Mouse (Mus musculus) liver, adult (tissue): ENCODE measurements around the gene Cdh3.

Experiments
- GATA4 ChIP-seq: IDR thresholded peaks from 2 replicates; pipeline ENCODE4 v1.6.1; 2014; ENCODE audit warnings: mild to moderate bottlenecking, low read length; ENCODE audit not compliant: insufficient replicate concordance

The Cdh3 gene

DNA sequence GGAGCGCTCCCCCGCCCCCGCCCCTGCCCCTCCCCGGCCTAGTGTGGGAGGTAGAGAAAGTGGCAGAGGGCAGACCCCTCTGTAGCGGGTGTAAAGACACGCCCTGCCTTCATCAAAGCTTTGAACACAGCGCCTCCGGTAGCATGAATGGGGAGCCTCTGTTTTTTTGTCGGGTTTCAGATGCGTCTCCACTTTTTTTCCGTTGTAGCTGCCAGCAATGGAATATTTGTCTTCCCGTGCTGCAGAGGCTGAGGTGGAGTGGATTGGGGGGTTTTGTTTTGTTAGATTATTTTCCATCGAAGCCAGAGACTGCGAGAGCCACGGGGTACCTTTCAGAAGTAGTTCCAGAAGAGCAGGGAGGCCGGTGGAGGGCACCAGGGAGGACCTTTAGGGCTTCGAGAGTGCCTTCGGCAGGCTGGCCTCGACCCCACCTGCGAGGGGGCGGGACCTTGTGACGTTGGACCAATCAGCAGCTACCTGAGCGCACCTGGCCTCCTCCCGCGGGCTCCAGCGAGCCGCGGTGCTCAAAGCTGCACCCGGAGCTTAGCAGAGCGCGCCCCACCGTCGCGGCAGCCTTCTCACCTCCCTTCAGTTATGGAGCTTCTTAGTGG is at the start of gene Cdh3:
Gene Cdh3 (plus strand): TSS at position 527 of the 611 bp plus-strand sequence.
- TF ChIP-seq GATA4 = no peak

DNA sequence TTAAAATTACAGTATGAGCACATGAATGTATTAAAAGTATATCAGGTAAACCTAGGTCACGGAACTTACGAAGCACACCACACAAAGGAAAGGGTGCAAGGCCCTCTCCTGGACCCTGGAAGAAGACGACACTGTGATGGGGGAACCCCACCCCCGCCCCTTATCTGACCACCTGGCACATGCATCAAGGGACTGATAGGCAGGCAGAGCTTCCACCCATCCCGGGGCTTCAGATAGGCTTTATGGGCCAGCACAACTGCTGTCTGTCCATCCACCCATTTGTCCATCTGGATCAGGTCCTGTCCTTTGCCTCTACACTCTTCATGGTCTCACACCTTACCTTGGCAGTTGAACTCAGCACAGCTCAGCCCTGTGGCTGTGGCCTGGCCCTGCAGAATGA is 48.6 kb upstream of the Cdh3 start:
- TF ChIP-seq GATA4 = no peak

DNA sequence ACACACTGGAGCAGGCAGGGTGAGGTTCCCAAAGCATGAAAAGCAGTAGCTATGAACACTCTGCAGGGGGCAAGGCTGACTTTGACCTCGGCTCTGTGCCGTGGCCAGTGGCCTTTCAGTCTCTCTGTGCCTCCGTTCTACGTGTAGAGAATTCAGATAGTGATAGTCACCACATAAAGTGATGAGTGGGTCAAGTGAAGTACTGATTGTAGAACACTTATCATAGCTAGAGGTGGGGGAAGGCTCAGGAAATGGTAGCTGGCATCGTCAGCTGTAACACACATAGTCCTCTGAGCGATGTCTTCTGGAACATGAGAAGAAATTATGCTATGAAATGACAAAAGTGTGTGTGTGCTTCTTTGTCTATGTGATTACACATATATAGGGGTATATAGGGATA is 46.9 kb upstream of the Cdh3 start:
- TF ChIP-seq GATA4 = no peak

GRCm38 (mm10) chr8:106469485-106469884 is 41.2 kb upstream of the Cdh3 start:
- TF ChIP-seq GATA4 = no peak

DNA sequence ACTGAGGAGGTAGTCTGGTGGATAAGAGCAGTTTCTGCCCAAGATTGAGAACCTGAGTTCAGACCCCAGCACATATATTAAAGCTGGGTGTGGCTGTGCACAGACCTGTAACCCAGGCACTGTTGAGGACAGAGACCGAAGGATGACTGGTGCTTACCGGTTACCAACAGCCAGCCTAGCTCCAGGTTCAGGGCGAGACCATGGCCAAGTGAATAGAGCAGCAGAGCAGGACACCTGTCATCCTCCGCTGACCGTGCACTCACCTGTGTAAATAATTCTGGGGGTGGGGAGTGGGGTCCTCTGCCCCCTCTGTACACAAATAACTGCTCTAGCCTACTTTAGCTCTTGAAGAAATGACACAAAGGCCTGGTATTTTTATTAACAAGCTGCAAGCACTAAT is 36.7 kb upstream of the Cdh3 start:
- TF ChIP-seq GATA4 = no peak

DNA sequence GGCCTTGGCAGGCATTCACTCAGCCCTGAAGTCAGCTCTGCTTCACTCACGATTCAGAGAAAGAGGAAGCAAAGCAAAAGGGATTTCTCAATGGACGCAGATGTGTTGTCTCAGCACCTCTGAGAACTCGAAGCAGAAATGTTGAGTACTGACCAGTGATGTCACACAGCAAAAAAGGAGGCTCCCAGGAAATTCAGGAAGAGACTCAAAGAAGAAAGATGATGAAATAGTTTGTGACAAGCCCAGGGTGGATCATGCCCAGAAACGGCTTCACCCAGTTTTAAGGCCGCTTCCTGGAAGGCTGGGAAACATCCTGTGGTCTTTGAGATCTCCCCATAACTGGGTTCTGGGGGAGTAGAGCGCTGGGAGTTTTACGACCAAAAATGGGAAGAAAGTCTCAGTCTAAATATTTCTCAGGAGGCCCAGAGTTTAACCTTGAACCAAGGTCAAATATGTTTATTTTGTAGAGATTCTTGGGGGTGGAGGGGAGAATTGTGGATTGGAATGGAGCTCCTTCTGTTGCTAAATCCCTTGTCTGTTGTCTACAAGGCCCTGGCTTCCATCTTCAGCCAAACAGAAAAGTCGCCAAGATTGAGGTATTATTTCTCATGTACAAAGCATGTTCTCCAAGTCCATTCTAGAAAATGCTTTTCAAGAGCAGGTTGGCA is 10.5 kb upstream of the Cdh3 start, which contains the start of gene 6030452D12Rik:
Gene 6030452D12Rik (plus strand): TSS at position 505 of the 668 bp plus-strand sequence.
- no peak for TF ChIP-seq GATA4

- no peak for TF ChIP-seq GATA4
These were observed 6.5 kb upstream of the Cdh3 start for GRCm38 (mm10) chr8:106504241-106504640.

GRCm38 (mm10) chr8:106505328-106505965 is 5.2 kb upstream of the Cdh3 start:
- no peak for TF ChIP-seq GATA4

GRCm38 (mm10) chr8:106506106-106506505 is 4.6 kb upstream of the Cdh3 start:
- TF ChIP-seq GATA4 = no peak

- TF ChIP-seq GATA4 = no peak
These were observed 2.8 kb upstream of the Cdh3 start for GRCm38 (mm10) chr8:106507761-106508331.

DNA sequence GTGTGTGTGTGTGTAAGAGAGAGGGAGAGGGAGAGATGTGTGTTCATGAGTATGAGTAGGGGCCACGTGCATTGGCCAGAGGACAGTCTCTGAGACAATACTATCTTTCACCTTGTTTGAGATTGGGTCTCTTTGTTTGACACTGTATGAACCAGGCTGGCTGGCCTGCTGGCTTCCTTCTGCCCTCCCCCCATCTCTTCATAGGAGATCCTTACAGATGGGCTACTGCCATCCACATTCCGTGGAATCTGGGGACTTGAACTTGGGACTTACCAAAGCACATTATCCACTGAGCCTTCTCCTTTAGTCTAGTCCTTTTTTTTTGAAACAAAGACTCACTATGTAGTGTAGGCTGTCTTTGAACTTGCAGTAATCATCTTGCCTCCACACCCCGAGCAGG is 2.2 kb upstream of the Cdh3 start:
- no peak for TF ChIP-seq GATA4

DNA sequence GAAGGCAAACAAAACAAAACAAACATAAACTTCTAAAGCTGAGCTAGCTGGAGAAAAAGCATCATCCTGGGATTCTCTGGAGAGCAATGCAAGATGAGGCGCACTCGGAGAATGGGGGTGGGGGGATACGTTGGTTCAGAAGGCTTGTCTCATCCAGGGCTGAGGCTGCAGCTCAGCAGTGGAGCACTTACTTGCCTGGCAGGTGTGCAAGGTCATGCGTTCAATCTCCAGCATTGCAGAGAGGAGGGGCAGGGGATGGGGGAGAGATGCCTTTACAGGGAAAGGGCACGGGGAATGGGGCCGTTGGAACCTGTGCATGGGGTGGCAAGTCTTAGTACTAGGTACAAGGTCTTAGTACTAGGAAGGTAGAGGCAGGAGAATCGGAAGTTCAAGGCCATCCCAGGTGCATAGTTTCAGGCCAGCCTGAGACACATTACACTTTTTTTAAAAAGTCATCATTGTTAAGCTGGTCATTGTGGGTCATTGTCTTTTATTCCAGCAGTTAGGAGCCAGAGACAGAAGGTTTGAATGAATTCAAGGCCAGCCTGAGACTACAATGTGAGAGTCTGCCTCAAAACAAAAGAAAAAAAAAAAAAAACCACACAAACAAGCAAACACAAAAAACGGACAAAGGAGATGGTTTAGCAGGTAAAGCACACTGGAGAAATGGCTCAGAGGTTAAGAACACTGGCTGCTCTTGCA is 1.5 kb upstream of the Cdh3 start:
- TF ChIP-seq GATA4 = no peak

DNA sequence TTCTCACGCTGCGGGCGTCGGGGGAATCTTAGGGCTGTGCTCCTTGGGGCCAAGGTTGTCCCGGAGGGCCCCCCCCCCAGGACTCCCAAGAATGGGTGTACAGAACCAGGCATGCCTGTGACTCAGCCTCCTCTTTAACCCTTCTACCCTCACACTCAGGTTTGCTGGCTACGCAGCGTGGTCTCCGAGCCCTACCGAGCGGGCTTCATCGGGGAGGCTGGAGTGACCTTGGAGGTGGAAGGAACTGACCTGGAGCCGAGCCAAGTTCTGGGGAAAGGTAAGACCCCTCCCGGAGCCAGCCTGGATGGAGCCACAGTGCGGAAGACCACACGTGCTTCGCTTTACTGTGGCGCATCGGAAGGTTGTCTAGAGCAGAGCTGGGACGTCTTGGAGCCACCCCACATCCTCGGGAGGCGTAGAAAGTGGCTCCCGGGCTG is 392 bp downstream of the Cdh3 start:
- no peak for TF ChIP-seq GATA4

DNA sequence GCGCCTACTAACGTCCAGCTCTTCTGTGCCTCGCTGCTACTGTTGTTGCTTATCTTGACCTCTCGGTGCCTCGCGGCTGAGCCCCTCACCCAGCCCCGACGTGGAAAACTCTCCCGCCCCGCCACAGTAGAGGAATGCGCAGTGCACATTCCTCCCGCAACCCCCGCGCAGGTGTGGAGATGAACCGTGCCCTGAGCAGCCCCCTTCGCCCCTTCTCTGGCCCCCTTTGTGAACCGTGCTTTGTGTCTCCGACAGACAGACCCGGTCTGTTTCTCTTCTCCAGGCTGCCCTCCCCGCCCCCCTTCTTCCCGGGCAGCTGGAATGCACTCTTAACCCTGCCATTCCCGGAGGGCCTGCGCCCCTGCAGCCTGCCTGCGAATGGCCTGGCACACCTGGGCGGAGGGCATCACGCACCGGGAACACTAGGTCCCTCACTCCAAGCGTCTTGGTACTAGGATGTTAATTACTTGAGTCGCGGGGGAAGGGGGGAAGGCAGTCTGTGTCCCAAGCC is 895 bp downstream of the Cdh3 start:
- no peak for TF ChIP-seq GATA4

GRCm38 (mm10) chr8:106512475-106513150 is 1.9 kb downstream of the Cdh3 start:
- no peak for TF ChIP-seq GATA4
